Mouse (Mus musculus) kidney, adult 2 months (tissue): Measurements from ENCODE around the gene Zic3.

Source experiments
- CTCF ChIP-seq: fragments of 200-500 bp; conservative IDR thresholded peaks from 2 replicates; pipeline ENCODE4 v1.5.1; 2011; ENCODE audit warnings: low read depth, mild to moderate bottlenecking, control low read depth, low read length, moderate library complexity, mixed read lengths; ENCODE audit not compliant: insufficient read depth, insufficient read length
- POLR2A ChIP-seq: fragments of 200-500 bp; IDR thresholded peaks from one replicate; pipeline ENCODE4 v1.6.1; 2011; ENCODE audit warnings: low read depth, low read length, control low read depth

DNA sequence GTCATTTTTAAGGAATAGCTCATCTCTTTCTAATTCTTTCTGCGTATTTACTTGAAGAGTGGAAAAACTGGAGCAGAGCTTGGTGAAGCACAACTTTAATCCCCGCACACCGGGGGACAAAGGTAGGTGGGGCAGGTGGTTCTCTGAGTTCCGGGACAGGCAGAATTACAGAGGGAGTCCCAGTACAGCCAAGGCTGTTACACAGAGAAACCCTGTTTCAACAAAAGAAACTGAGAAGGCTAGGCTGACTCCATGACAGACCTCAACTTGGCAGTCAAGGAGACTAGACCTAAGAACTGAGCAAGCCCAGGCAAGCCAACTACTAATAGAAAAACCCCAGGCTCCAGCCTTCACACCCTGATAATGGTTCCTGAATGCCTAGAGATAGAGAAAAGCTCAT, 20.0 kb downstream of the Zic3 start:
- no peak for TF ChIP-seq CTCF
- TF ChIP-seq POLR2A: no peak
